Mouse (Mus musculus): ENCODE data around the gene Rpl35. TPM values are rescaled to one million over a fixed set of nuclear protein-coding genes. Genes with fewer than 3 reads are reported as not detected.

Gene Rpl35
- polyA plus RNA-seq, 1 experiment from 2014 or later: 1,044 TPM

- ATAC-seq (replicated peaks; ENCODE audit: low FRiP score): no peak
- no peak overlapping the region for H3K27ac ChIP-seq
- WGBS: 91% methylated on average over 14 of the region's 14 CpGs
- H3K27me3 ChIP-seq: no peaks in the 10 kb centered on the region
- peaks cover 67% of the 10 kb centered on the region for H3K4me1 ChIP-seq
- H3K9me3 ChIP-seq (replicated peaks): no peaks in the 10 kb centered on the region
- peak overlapping the region; percentile 79 for H3K4me2 ChIP-seq
- peak overlapping the region; percentile 79 for H3K4me3 ChIP-seq (replicated peaks)
- no peak overlapping the region for H3K9ac ChIP-seq
- H3K36me3 ChIP-seq: peaks cover 33% of the 10 kb centered on the region
Observed at GRCm38 (mm10) chr2:39006149-39006730, 816 bp upstream of the Rpl35 start.

DNA sequence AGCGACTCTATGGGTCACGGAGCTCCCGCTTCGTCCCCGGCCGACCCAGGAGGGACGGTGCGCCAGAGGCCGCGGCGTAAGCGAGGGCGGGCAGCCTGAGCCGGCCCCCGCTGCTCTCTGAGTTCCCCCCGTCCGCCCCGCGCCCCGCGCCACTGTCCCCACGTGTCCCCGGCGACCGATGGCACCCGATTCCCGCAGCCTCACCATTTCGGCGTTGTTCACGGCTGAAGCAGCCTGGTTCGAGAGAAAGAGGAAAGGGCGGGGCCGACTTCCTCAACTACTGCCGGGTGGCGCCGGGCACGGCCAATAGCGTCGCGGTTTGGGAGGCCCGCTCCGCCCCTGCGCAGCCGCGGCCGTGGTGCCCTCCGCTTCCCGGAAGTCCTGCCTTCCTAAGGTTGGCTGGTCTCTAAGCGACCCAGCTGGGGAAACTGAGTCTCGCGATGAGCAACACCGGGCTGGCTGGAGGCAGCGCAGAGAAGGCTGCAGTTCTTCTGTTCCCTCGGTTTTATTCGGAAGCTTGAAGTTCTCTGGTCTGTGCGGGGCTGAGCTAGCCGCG lies 466 bp downstream of the Rpl35 start, which contains the start of gene Arpc5l:
Gene Arpc5l, plus strand, starts transcription at position 469 of the 556 bp plus-strand sequence.
- H3K27me3 ChIP-seq: no peaks in the 10 kb centered on the region

GRCm38 (mm10) chr2:39004372-39004771 lies 1.1 kb downstream of the Rpl35 start:
- Histone ChIP-seq H3K36me3 (peaks cover 44% of the 10 kb centered on the region), H3K27me3 (no peaks in the 10 kb centered on the region), H3K4me2 (peak overlapping the region; percentile 79), H3K4me3 (replicated peaks) (peak overlapping the region; percentile 79), H3K9ac (peak overlapping the region; percentile 92), H3K27ac (peak overlapping the region; percentile 93), H3K4me1 (peaks cover 55% of the 10 kb centered on the region), H3K9me3 (replicated peaks) (no peaks in the 10 kb centered on the region)
- ATAC-seq (replicated peaks; ENCODE audit: low FRiP score): no peak
- under 1% methylated on average over 11 of the region's 11 CpGs for WGBS

More for the DNA sequence above, 466 bp downstream of the Rpl35 start, which contains the start of gene Arpc5l:
- Histone ChIP-seq H3K36me3 (peaks cover 39% of the 10 kb centered on the region), H3K4me3 (replicated peaks) (peak within 1 kb of the TSS; percentile 79), H3K9ac (peak within 1 kb of the TSS; percentile 92), H3K9me3 (replicated peaks) (no peaks in the 10 kb centered on the region), H3K27ac (peak within 1 kb of the TSS; percentile 93), H3K4me1 (peaks cover 60% of the 10 kb centered on the region), H3K4me2 (peak within 1 kb of the TSS; percentile 79)
- peak; percentile 87 for ATAC-seq (replicated peaks; ENCODE audit: low FRiP score)
- WGBS: under 1% methylated on average over 58 of the region's 58 CpGs

GRCm38 (mm10) chr2:39003512-39003911 lies 1.9 kb downstream of the Rpl35 start:
- Histone ChIP-seq H3K27me3 (no peaks in the 10 kb centered on the region), H3K4me3 (replicated peaks) (peak overlapping the region; percentile 79), H3K9me3 (replicated peaks) (no peaks in the 10 kb centered on the region), H3K9ac (peak overlapping the region; percentile 92), H3K4me2 (peak overlapping the region; percentile 79), H3K27ac (no peak overlapping the region), H3K36me3 (peaks cover 44% of the 10 kb centered on the region), H3K4me1 (peaks cover 47% of the 10 kb centered on the region)
- no peak for ATAC-seq (replicated peaks; ENCODE audit: low FRiP score)
- 73% methylated on average over 5 of the region's 5 CpGs for WGBS

GRCm38 (mm10) chr2:39003106-39003505 lies 2.3 kb downstream of the Rpl35 start:
- H3K9ac ChIP-seq: peak overlapping the region; percentile 92; the same call in 1 of the 2 replicates
- no peaks in the 10 kb centered on the region for H3K9me3 ChIP-seq (replicated peaks)
- H3K27ac ChIP-seq: no peak overlapping the region
- peak overlapping the region; percentile 79 for H3K4me2 ChIP-seq
- ATAC-seq (replicated peaks; ENCODE audit: low FRiP score): no peak
- peak overlapping the region; percentile 79 for H3K4me3 ChIP-seq (replicated peaks)
- H3K36me3 ChIP-seq: peaks cover 44% of the 10 kb centered on the region
- 49% methylated on average over 8 of the region's 8 CpGs for WGBS
- peaks cover 51% of the 10 kb centered on the region for H3K4me1 ChIP-seq
- H3K27me3 ChIP-seq: no peaks in the 10 kb centered on the region

GRCm38 (mm10) chr2:39001866-39002265 lies 3.6 kb downstream of the Rpl35 start:
- H3K4me3 ChIP-seq (replicated peaks): no peak overlapping the region
- peaks cover 4% of the 10 kb centered on the region; the same call in 1 of the 2 replicates for H3K27me3 ChIP-seq
- H3K9ac ChIP-seq: no peak overlapping the region
- 81% methylated on average over 3 of the region's 3 CpGs for WGBS
- H3K9me3 ChIP-seq (replicated peaks): no peaks in the 10 kb centered on the region
- H3K36me3 ChIP-seq: peaks cover 44% of the 10 kb centered on the region
- peaks cover 51% of the 10 kb centered on the region for H3K4me1 ChIP-seq
- ATAC-seq (replicated peaks; ENCODE audit: low FRiP score): no peak
- H3K27ac ChIP-seq: no peak overlapping the region
- H3K4me2 ChIP-seq: peak overlapping the region; percentile 4; the same call in 1 of the 2 replicates

DNA sequence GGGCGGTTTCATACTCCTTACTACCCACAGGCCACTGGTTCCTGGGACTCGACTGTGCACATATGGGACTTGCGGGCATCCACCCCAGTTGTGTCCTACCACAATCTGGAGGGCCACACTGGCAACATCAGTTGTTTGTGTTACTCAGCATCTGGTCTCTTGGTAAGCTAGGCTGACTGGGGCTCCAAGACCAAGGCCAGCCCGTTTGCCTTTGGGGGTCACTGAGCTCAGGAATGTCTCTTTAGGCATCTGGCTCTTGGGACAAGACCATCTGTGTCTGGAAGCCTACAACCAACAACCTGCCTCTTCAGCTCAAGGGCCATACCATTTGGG lies 4.9 kb downstream of the Rpl35 start:
- H3K36me3 ChIP-seq: peaks cover 44% of the 10 kb centered on the region
- ATAC-seq (replicated peaks; ENCODE audit: low FRiP score): no peak
- no peak overlapping the region for H3K27ac ChIP-seq
- no peaks in the 10 kb centered on the region for H3K9me3 ChIP-seq (replicated peaks)
- H3K4me2 ChIP-seq: no peak overlapping the region
- H3K4me3 ChIP-seq (replicated peaks): no peak overlapping the region
- H3K4me1 ChIP-seq: peaks cover 40% of the 10 kb centered on the region
- 81% methylated on average over 4 of the region's 4 CpGs for WGBS
- H3K9ac ChIP-seq: no peak overlapping the region
- H3K27me3 ChIP-seq: peaks cover 4% of the 10 kb centered on the region; the same call in 1 of the 2 replicates

GRCm38 (mm10) chr2:38999910-39000586 lies 5.4 kb downstream of the Rpl35 start:
- H3K36me3 ChIP-seq: peaks cover 44% of the 10 kb centered on the region
- H3K4me1 ChIP-seq: peaks cover 40% of the 10 kb centered on the region
- no peak overlapping the region for H3K4me2 ChIP-seq
- H3K27me3 ChIP-seq: peaks cover 4% of the 10 kb centered on the region; the same call in 1 of the 2 replicates
- H3K9ac ChIP-seq: no peak overlapping the region
- no peak overlapping the region for H3K4me3 ChIP-seq (replicated peaks)
- H3K27ac ChIP-seq: 0 out of 2 replicates have a peak overlapping the region, but pooled peaks have one; percentile 4
- H3K9me3 ChIP-seq (replicated peaks): no peaks in the 10 kb centered on the region
- no peak for ATAC-seq (replicated peaks; ENCODE audit: low FRiP score)
- 69% methylated on average over 8 of the region's 8 CpGs for WGBS

- Histone ChIP-seq H3K9me3 (replicated peaks) (no peaks in the 10 kb centered on the region), H3K27me3 (peaks cover 4% of the 10 kb centered on the region; the same call in 1 of the 2 replicates), H3K9ac (no peak overlapping the region), H3K27ac (0 out of 2 replicates have a peak overlapping the region, but pooled peaks have one; percentile 4), H3K36me3 (peaks cover 44% of the 10 kb centered on the region), H3K4me3 (replicated peaks) (no peak overlapping the region), H3K4me2 (no peak overlapping the region), H3K4me1 (peaks cover 39% of the 10 kb centered on the region)
- ATAC-seq (replicated peaks; ENCODE audit: low FRiP score): no peak
- WGBS: 49% methylated on average over 4 of the region's 4 CpGs
Observed at GRCm38 (mm10) chr2:38999381-38999780, 6.0 kb downstream of the Rpl35 start.

GRCm38 (mm10) chr2:38997386-38998374 lies 7.7 kb downstream of the Rpl35 start, which contains the start of gene Wdr38:
TSS of gene Wdr38 (plus strand) at chr2:38997476.
- H3K4me1 ChIP-seq: peaks cover 22% of the 10 kb centered on the region
- ATAC-seq (replicated peaks; ENCODE audit: low FRiP score): peak; percentile 94
- WGBS: 15% methylated on average over 33 of the region's 33 CpGs
- H3K27ac ChIP-seq: peak within 1 kb of the TSS; percentile 75
- H3K9ac ChIP-seq: peak within 1 kb of the TSS; percentile 47
- no peaks in the 10 kb centered on the region for H3K9me3 ChIP-seq (replicated peaks)
- H3K4me3 ChIP-seq (replicated peaks): peak within 1 kb of the TSS; percentile 54
- H3K36me3 ChIP-seq: peaks cover 32% of the 10 kb centered on the region
- H3K27me3 ChIP-seq: peaks cover 4% of the 10 kb centered on the region; the same call in 1 of the 2 replicates
- H3K4me2 ChIP-seq: peak within 1 kb of the TSS; percentile 66

- Histone ChIP-seq H3K9ac (no peak overlapping the region), H3K4me1 (peaks cover 4% of the 10 kb centered on the region; the same call in 1 of the 2 replicates), H3K27ac (no peak overlapping the region), H3K9me3 (replicated peaks) (no peaks in the 10 kb centered on the region), H3K27me3 (peaks cover 4% of the 10 kb centered on the region; the same call in 1 of the 2 replicates), H3K4me3 (replicated peaks) (no peak overlapping the region), H3K36me3 (no peaks in the 10 kb centered on the region), H3K4me2 (no peak overlapping the region)
- no peak for ATAC-seq (replicated peaks; ENCODE audit: low FRiP score)
- WGBS: 58% methylated on average over 4 of the region's 4 CpGs
Observed at GRCm38 (mm10) chr2:38992452-38992851, 13.0 kb downstream of the Rpl35 start.

Measured in kidney, embryonic 15.5 days (tissue).